Mouse (Mus musculus) neural tube, embryonic 14.5 days (tissue): ENCODE measurements around the gene Tas2r135. TPM values are rescaled to one million over a fixed set of nuclear protein-coding genes. Genes with fewer than 3 reads are reported as not detected.

ENCODE experiments used
- ATAC-seq: fragments of 200-750 bp; cut with Nextera tagmentation; 2 replicates; pipeline ENCODE4 v1.8.0; 2017; ENCODE audit warnings: low read depth, mild to moderate bottlenecking, moderate TSS enrichment, moderate library complexity
- H3K27ac ChIP-seq: fragments of 300-500 bp; sonication (generic); 2 replicates; pipeline ENCODE4 v1.5.1; 2014; ENCODE audit warnings: low read depth, mild to moderate bottlenecking, control low read depth, low read length, moderate library complexity, mixed read lengths
- H3K27me3 ChIP-seq: fragments of 300-500 bp; sonication (generic); 2 replicates; pipeline ENCODE4 v1.6.1; 2014; ENCODE audit warnings: low read length; ENCODE audit not compliant: control insufficient read depth, insufficient read depth
- H3K36me3 ChIP-seq: fragments of 300-500 bp; sonication (generic); 2 replicates; pipeline ENCODE4 v1.6.1; 2014; ENCODE audit warnings: low read length, mixed read lengths; ENCODE audit not compliant: control insufficient read depth, insufficient read depth
- H3K4me1 ChIP-seq: fragments of 300-500 bp; sonication (generic); 2 replicates; pipeline ENCODE4 v1.6.1; 2014; ENCODE audit warnings: low read length; ENCODE audit not compliant: control insufficient read depth, insufficient read depth
- H3K4me2 ChIP-seq: fragments of 300-500 bp; sonication (generic); 2 replicates; pipeline ENCODE4 v1.6.1; 2014; ENCODE audit warnings: mild to moderate bottlenecking, low read depth, low read length, control low read depth
- H3K4me3 ChIP-seq: fragments of 300-500 bp; sonication (generic); 2 replicates; pipeline ENCODE4 v1.5.1; 2014; ENCODE audit warnings: low read depth, low read length, control low read depth, mixed read lengths
- H3K9ac ChIP-seq: fragments of 300-500 bp; sonication (generic); replicated peaks from 2 replicates; pipeline ENCODE4 v1.6.1; 2014; ENCODE audit warnings: low read depth, mild to moderate bottlenecking, control low read depth, low read length, mixed read lengths
- H3K9me3 ChIP-seq: fragments of 300-500 bp; sonication (generic); 2 replicates; pipeline ENCODE4 v1.6.1; 2016; ENCODE audit warnings: low read length; ENCODE audit not compliant: control insufficient read depth
- WGBS: fragments of 180-500 bp; shearing (Covaris S2); extraction: QIAGEN DNeasy Blood & Tissue Kit; methylation state at CpG from one replicate; pipeline ENCODE4 v1.1.7; 2014; 5-methylcytosine and 5-hydroxymethylcytosine counted together
- polyA plus RNA-seq: library from polyadenylated mRNA; unstranded; fragments of >200 nt; fragmentation: Nextera tagmentation; extraction: Ambion mirVana; gene quantifications from 2 replicates; pipeline ENCODE4 v1.2.1, GENCODE M21; 2014

Tas2r135 gene
- polyA plus RNA-seq, 1 experiment from 2014 or later: not detected

DNA sequence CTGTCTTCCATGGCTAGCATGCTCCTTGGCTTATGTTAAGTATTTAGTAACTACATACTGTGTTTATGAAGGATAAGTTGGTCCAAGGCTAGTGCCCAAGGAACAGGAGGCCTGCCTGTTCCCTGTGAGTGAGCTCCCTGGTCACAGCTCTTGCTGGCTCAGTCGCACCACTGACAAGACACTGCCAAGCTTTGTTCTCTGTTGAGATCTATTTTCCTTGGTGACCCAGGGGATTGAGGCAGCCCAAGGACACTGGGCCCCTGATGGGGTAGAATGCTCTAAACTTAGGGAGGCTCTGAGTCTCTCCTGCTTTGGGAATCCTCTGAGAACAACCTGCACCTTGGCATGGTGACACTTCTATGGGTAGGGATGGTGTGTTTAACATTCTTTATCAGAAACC, 43.2 kb upstream of the Tas2r135 start:
- H3K36me3 ChIP-seq: peaks cover 9% of the 10 kb centered on the region
- H3K9me3 ChIP-seq: no peaks in the 10 kb centered on the region
- H3K4me1 ChIP-seq: no peaks in the 10 kb centered on the region
- H3K4me2 ChIP-seq: no peak overlapping the region
- H3K9ac ChIP-seq: no peak overlapping the region
- 73% methylated on average over 1 of the region's 1 CpGs for WGBS
- no peak overlapping the region for H3K4me3 ChIP-seq
- ATAC-seq: no peak
- no peaks in the 10 kb centered on the region for H3K27me3 ChIP-seq
- no peak overlapping the region for H3K27ac ChIP-seq

DNA sequence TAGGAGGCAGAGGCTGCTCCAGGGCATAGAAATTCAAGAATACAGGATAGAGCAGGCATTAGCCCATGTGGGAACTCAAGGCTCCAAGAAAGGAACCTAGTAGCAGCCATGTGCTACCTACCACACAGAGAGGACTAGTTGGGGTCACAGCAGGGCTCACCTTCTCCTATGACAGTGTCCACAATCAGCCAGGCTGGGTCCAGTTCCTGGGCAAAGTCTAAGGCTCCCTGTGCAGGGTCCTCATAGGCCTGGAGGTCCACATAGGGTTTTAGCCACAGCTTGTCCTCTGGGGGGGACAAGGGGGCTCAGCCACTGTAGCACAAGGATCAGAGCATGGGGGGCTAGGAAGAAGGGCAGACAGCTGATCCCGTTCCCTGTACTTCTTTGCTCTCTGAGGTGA, 42.7 kb upstream of the Tas2r135 start:
- no peak overlapping the region for H3K4me2 ChIP-seq
- no peak for ATAC-seq
- H3K9me3 ChIP-seq: no peaks in the 10 kb centered on the region
- 94% methylated on average over 1 of the region's 1 CpGs for WGBS
- no peak overlapping the region for H3K9ac ChIP-seq
- no peaks in the 10 kb centered on the region for H3K27me3 ChIP-seq
- peaks cover 5% of the 10 kb centered on the region; the same call in 1 of the 2 replicates for H3K36me3 ChIP-seq
- H3K4me1 ChIP-seq: no peaks in the 10 kb centered on the region
- H3K4me3 ChIP-seq: no peak overlapping the region
- no peak overlapping the region for H3K27ac ChIP-seq

DNA sequence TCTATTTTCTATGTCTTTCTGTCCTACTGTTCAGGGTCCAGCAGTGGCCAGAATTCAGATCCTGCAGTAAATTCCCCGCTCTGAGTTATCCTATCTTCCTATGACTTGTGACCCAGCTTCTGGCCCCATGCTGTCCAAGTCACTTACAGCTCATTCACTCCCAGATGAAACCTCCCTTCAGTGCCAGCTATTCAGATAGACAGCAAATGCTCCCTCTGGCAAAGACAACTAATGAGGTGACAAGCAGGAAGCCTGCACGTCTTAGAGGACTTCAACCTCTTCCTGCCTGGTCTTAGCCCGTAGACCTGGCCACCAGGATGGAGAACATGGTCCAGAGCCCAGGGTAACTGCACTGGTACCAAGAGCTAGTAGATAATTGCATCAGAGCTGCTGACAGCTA, 42.3 kb upstream of the Tas2r135 start:
- Histone ChIP-seq H3K27ac (no peak overlapping the region), H3K4me2 (no peak overlapping the region), H3K27me3 (no peaks in the 10 kb centered on the region), H3K36me3 (no peaks in the 10 kb centered on the region), H3K9me3 (no peaks in the 10 kb centered on the region), H3K4me3 (no peak overlapping the region), H3K9ac (no peak overlapping the region), H3K4me1 (no peaks in the 10 kb centered on the region)
- WGBS: 64% methylated on average over 3 of the region's 3 CpGs
- ATAC-seq: peak; percentile 32; the same call in 1 of the 2 replicates

DNA sequence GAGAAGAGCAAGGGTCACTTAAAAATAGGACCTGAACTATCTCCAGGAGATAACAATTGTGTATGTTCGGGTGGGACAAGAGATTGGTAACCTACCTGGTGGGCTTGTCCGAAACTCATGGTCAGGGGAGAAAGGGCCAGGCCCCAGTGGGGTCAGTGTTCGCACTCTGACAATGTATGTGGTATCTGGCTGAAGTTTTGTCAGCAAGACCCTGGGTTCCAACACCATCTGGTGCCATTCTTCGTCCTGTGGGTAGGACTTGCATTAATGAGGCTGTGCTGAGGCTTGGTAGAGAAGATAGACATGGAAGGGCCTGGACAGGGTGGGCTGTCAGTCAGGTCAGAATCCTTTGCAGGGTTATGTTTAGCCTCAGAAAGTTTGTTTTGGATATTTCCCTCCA, 41.2 kb upstream of the Tas2r135 start:
- ATAC-seq: no peak
- H3K9me3 ChIP-seq: no peaks in the 10 kb centered on the region
- no peaks in the 10 kb centered on the region for H3K4me1 ChIP-seq
- no peaks in the 10 kb centered on the region for H3K27me3 ChIP-seq
- 86% methylated on average over 4 of the region's 4 CpGs for WGBS
- H3K4me3 ChIP-seq: no peak overlapping the region
- no peak overlapping the region for H3K4me2 ChIP-seq
- no peak overlapping the region for H3K9ac ChIP-seq
- no peak overlapping the region for H3K27ac ChIP-seq
- no peaks in the 10 kb centered on the region for H3K36me3 ChIP-seq

DNA sequence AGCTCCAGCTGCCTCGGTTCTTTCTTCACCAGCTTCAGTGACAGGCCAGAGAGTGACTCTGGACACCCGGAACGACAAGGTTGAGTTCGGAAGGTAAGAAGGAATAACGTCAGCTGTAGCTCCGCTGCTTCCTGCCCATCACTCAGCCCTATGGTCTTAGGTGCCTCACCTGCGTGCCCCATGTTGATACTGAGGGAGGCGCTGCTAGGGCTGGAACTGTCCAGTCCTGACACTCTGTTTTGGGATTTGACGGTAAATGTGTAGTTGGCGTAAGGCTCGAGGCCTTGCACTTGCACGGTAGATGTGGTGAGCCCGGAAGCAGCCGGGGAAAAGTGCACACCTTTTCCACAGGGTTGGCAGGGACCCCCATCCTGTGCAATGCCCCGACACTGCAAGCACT, 40.6 kb upstream of the Tas2r135 start:
- Histone ChIP-seq H3K27me3 (no peaks in the 10 kb centered on the region), H3K9me3 (no peaks in the 10 kb centered on the region), H3K4me1 (no peaks in the 10 kb centered on the region), H3K4me3 (no peak overlapping the region), H3K4me2 (no peak overlapping the region), H3K36me3 (no peaks in the 10 kb centered on the region), H3K27ac (no peak overlapping the region), H3K9ac (no peak overlapping the region)
- ATAC-seq: no peak
- WGBS: 95% methylated on average over 15 of the region's 15 CpGs

DNA sequence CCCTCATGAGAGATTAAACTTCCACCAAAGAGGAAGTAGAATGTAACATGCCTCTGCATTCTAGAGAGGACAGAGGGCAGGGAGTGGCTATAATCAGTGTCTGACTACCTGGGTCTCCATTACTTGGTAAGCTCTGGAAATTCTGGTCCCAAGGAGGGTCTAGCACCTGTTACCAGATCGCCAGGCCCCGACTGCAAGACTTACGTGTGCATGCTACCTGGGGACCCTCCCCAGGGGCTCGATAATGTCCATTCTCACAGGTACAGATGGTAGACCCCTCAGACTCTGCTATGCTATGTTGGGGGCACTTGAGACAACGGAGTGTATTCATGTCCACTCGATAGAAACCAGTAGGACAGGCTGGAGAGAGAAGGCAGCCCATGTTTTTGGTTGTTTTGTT, 40.0 kb upstream of the Tas2r135 start:
- no peaks in the 10 kb centered on the region for H3K27me3 ChIP-seq
- H3K4me2 ChIP-seq: no peak overlapping the region
- H3K4me3 ChIP-seq: no peak overlapping the region
- H3K27ac ChIP-seq: no peak overlapping the region
- no peak for ATAC-seq
- WGBS: 91% methylated on average over 6 of the region's 6 CpGs
- H3K9ac ChIP-seq: no peak overlapping the region
- no peaks in the 10 kb centered on the region for H3K9me3 ChIP-seq
- no peaks in the 10 kb centered on the region for H3K4me1 ChIP-seq
- no peaks in the 10 kb centered on the region for H3K36me3 ChIP-seq

DNA sequence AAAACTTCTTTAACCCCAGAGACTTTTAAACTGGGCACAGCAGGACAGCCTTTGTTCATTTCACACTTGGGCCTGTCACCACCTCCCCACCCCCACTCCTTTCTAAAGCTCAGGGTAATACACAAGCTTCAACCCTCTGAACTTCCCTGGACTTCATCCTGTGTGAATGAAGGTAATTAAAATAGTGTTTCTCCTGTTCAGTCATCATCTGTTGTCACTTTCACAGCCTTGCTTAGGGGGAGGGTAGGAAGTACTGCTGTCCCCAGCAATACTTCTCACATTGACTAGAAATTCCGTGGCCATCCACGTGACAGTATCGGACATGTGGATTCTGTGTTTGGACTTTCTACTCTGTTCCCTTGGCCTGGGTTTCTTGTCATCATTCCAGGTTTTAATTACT, 35.4 kb upstream of the Tas2r135 start:
- Histone ChIP-seq H3K9ac (no peak overlapping the region), H3K9me3 (no peaks in the 10 kb centered on the region), H3K4me2 (no peak overlapping the region), H3K27me3 (0 out of 2 replicates have a peak, but pooled peaks cover 5% of the 10 kb centered on the region), H3K4me3 (no peak overlapping the region), H3K36me3 (no peaks in the 10 kb centered on the region), H3K4me1 (0 out of 2 replicates have a peak, but pooled peaks cover 4% of the 10 kb centered on the region), H3K27ac (no peak overlapping the region)
- WGBS: 13% methylated on average over 3 of the region's 3 CpGs
- ATAC-seq: no peak

DNA sequence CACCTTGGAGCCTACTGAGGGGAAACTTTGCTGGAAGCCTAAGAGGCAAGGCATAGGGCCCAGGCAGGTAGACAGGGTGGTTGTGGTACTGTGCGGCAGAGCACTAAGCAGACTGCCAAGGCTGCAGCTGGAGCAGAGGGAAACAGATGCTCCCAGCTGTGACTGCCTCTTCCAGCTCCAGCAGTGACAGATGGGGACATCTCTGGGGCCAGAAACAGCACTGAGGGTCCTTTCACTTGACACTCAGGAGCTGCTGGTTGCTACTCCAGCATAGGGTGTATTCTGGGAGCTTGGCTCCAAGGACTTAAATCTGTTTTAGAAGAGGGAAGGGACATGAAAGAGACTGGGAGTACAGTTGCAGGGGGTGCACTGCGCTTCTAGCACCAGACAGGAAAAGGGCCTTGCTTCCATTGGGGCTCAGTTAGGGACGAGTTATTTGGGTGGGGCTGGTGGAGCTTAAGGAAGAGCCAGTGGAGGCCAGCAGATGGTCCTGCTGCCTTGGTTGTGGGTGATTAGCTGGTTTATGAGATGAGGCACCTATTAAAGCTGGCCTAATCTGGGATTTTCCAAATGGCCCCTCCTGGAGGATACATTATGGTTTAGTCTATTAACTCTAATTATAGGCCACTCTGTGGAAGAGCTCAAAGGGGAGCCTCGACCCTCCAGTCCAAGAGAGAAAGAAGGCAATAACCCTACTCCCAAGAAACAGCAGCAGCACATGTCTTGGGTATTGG, 34.4 kb upstream of the Tas2r135 start:
- no peak for ATAC-seq
- Histone ChIP-seq H3K27ac (no peak overlapping the region), H3K9me3 (no peaks in the 10 kb centered on the region), H3K4me1 (0 out of 2 replicates have a peak, but pooled peaks cover 4% of the 10 kb centered on the region), H3K9ac (no peak overlapping the region), H3K36me3 (no peaks in the 10 kb centered on the region), H3K27me3 (0 out of 2 replicates have a peak, but pooled peaks cover 5% of the 10 kb centered on the region), H3K4me2 (no peak overlapping the region), H3K4me3 (no peak overlapping the region)
- 28% methylated on average over 4 of the region's 4 CpGs for WGBS

DNA sequence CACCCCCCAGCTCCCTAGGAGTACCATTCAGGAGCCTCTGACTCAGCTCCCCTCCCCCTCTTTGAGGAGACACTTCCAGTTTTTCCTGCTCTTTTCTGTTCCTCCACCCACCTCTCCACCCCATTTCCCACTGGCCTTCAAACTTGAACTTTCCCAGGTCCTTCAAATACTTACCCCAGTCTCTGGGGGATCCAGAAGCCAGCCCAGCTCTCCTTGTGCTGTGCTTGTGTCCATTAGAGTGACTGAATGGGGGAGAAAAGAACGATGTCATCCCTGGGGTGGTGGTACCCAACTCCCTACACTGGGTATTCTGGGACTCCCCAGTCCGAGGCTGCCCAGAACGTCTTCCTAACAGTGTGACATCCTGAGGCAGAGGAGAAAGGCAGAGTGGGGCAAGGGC, 33.2 kb upstream of the Tas2r135 start:
- WGBS: 5% methylated on average over 3 of the region's 3 CpGs
- ATAC-seq: peak; percentile 33; the same call in 1 of the 2 replicates

More for the DNA sequence above, 33.2 kb upstream of the Tas2r135 start:
- Histone ChIP-seq H3K4me1 (0 out of 2 replicates have a peak, but pooled peaks cover 4% of the 10 kb centered on the region), H3K27ac (no peak overlapping the region), H3K9me3 (no peaks in the 10 kb centered on the region), H3K9ac (no peak overlapping the region), H3K36me3 (no peaks in the 10 kb centered on the region), H3K27me3 (0 out of 2 replicates have a peak, but pooled peaks cover 5% of the 10 kb centered on the region), H3K4me3 (no peak overlapping the region), H3K4me2 (no peak overlapping the region)
